Mouse (Mus musculus): ENCODE measurements around the gene Kcnj1.

DNA sequence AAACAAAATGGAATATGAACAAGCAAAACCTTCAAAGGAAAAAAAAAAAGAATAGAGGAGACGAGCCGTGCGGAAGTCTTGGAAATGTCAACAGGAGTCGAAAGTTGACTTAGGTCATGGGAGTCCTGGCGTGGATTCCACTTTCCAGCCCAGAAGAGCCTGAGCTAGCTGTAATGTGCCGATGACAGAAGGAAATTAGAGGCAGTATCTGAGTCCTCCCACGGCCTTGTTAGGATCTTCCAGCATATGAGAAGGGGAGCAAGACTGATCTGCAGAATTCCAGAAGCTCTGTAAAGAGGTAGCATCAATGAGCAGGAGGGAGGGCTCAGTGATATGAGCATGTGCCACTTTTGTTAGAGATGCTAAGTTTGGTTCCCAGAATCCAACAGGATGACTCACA is 3.7 kb downstream of the Kcnj1 start:
- TF ChIP-seq CTCF (IDR thresholded peaks at IDR 0.05; ENCODE audit: low read depth) (no peak), EP300 (optimal IDR thresholded peaks at IDR 0.05) (no peak)

All from stomach, postnatal 0 days (tissue).